ENCODE assay signal across 19 mouse cellular contexts in the genomic region with DNA sequence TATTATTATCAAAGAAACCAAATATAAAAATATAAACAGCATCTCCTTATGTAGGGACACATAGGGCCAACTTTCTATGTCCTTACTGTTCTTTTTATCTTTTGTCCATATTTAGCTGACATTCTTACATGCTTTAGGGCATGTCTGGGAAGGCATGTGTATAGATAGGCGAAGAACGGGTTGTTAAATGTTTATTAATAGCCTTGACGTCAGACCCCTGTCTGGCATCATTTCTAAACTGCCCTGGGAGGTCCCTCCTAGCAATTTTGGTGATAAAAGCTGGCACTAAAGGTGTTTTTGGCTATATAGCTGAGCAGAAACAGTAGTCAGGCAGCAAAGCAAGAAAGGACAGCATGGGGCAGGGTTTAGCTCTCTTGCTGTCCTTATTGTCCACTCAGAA. TPM values are rescaled to one million over a fixed set of nuclear protein-coding genes. Genes with fewer than 3 reads are reported as not detected.
DNase-seq lines count a peak whose midpoint lies in the region; ATAC-seq and TF ChIP-seq lines count a peak whose summit lies in the region.
"Had no signal": no experiment of that assay in that cellular context is flagged by ENCODE, and none has a peak within 500 bp of the region (broad histone marks: within the 10 kb centered on the region; RNA-seq: fewer than 3 reads in every experiment).

No protein-coding gene starts in this region.

- peaks cover 34% of the 10 kb centered on the region for H3K36me3 ChIP-seq in heart, embryonic 13.5 days
- H3K36me3 ChIP-seq in heart, postnatal 0 days (replicated peaks; ENCODE audit: control insufficient read depth, insufficient read depth, low read length): peaks cover 12% of the 10 kb centered on the region
- peaks cover 38% of the 10 kb centered on the region for H3K36me3 ChIP-seq in forebrain, embryonic 10.5 days (replicated peaks)

- H3K9ac ChIP-seq in heart, embryonic 13.5 days: peak overlapping the region; percentile 61
- H3K9ac ChIP-seq in heart, postnatal 0 days (replicated peaks; ENCODE audit: low read depth, low read length): no peak overlapping the region
- H3K9ac ChIP-seq: embryonic facial prominence, embryonic 13.5 days; hindbrain, embryonic 13.5 days had no signal

- peak overlapping the region; percentile 26 for H3K4me2 ChIP-seq in heart, embryonic 13.5 days
- H3K4me2 ChIP-seq in heart, postnatal 0 days (ENCODE audit: low read depth, low read length): no peak overlapping the region; the same call in 1 of the 2 replicates
- H3K4me2 ChIP-seq: embryonic facial prominence, embryonic 13.5 days; hindbrain, embryonic 13.5 days had no signal

- peak; percentile 87 for TF ChIP-seq EP300 in heart, postnatal 0 days (IDR thresholded peaks at IDR 0.05; ENCODE audit: low read depth)

- H3K27me3 ChIP-seq in heart, embryonic 13.5 days (replicated peaks): no peaks in the 10 kb centered on the region
- H3K27me3 ChIP-seq in heart, postnatal 0 days (ENCODE audit: control insufficient read depth, insufficient read depth, low read length): no peaks in the 10 kb centered on the region
- no peaks in the 10 kb centered on the region for H3K27me3 ChIP-seq in forebrain, embryonic 10.5 days (ENCODE audit: poor library complexity, severe bottlenecking)
- H3K27me3 ChIP-seq: CH12.LX; embryonic facial prominence, embryonic 13.5 days; hindbrain, embryonic 13.5 days; Patski had no signal

- no peak for ATAC-seq in heart, embryonic 13.5 days (ENCODE audit: extremely low read depth, insufficient number of reproducible peaks, low FRiP score, low TSS enrichment)
- peak; percentile 92 for ATAC-seq in heart, postnatal 0 days (ENCODE audit: insufficient read depth, low read depth)
- ATAC-seq: activated CD4-positive, CD25-positive, alpha-beta regulatory T cell, adult 4 months; forebrain, embryonic 14.5 days; hindbrain, postnatal 0 days; Patski had no signal

- H3K27ac ChIP-seq in heart, embryonic 13.5 days (replicated peaks): peak overlapping the region; percentile 96
- H3K27ac ChIP-seq in heart, postnatal 0 days (ENCODE audit: low read depth): peak overlapping the region; percentile 96
- no peak overlapping the region for H3K27ac ChIP-seq in forebrain, embryonic 10.5 days
- H3K27ac ChIP-seq: embryonic facial prominence, embryonic 13.5 days; hindbrain, embryonic 13.5 days; hindbrain, postnatal 0 days had no signal

- H3K4me1 ChIP-seq in heart, embryonic 13.5 days: peaks cover 41% of the 10 kb centered on the region
- peaks cover 34% of the 10 kb centered on the region for H3K4me1 ChIP-seq in heart, postnatal 0 days (ENCODE audit: control insufficient read depth, insufficient read depth)
- no peaks in the 10 kb centered on the region for H3K4me1 ChIP-seq in forebrain, embryonic 10.5 days
- H3K4me1 ChIP-seq: embryonic facial prominence, embryonic 13.5 days; hindbrain, embryonic 13.5 days had no signal

- no peak for TF ChIP-seq CTCF in heart, postnatal 0 days (IDR thresholded peaks at IDR 0.05; ENCODE audit: low read depth)

- no peak overlapping the region for H3K4me3 ChIP-seq in heart, embryonic 13.5 days
- H3K4me3 ChIP-seq in heart, postnatal 0 days (ENCODE audit: low read depth, low read length): no peak overlapping the region
- H3K4me3 ChIP-seq in forebrain, embryonic 10.5 days: no peak overlapping the region
- H3K4me3 ChIP-seq: embryonic facial prominence, embryonic 13.5 days; hindbrain, embryonic 13.5 days had no signal

- 29% methylated on average over 3 of the region's 3 CpGs for WGBS in heart, embryonic 13.5 days
- WGBS in heart, postnatal 0 days: 24% methylated on average over 3 of the region's 3 CpGs
- 90% methylated on average over 3 of the region's 3 CpGs for WGBS in forebrain, embryonic 10.5 days

- no peaks in the 10 kb centered on the region for H3K9me3 ChIP-seq in heart, embryonic 13.5 days
- no peaks in the 10 kb centered on the region for H3K9me3 ChIP-seq in heart, postnatal 0 days (replicated peaks; ENCODE audit: control insufficient read depth, low read length)
- no peaks in the 10 kb centered on the region for H3K9me3 ChIP-seq in forebrain, embryonic 10.5 days
- H3K9me3 ChIP-seq: embryonic facial prominence, embryonic 13.5 days; hindbrain, embryonic 13.5 days had no signal

- DNase-seq in heart, adult 8-10 months (ENCODE audit: low spot score): peak; percentile 61
- no peak for DNase-seq in heart, adult 11 months
- peak; percentile 93 for DNase-seq in heart, postnatal 0 days (ENCODE audit: low spot score)
- no peak for DNase-seq in urinary bladder, postnatal 25 days (ENCODE audit: low spot score)
- no peak for DNase-seq in right cerebral cortex, postnatal 10 days (ENCODE audit: low spot score in 2 of 2)
- DNase-seq in forebrain, embryonic 10.5 days (ENCODE audit: extremely low spot score, low spot score): no peak
- DNase-seq: adrenal gland, postnatal 14 days; cerebellum, adult 11-12 months; cerebellum, adult 9-10 months; cerebellum, postnatal 25 days; kidney, adult 11 months had no signal

RNA-seq across cellular contexts. Expression of gene Strip2, which starts 12.5 kb away (rescaled TPM):
- total RNA-seq in heart, adult 8-10 months (2022): 10 to 100 TPM; 51.6 to 63.6 (median 58.9) TPM
- 37.4 and 39.3 TPM in 2 replicates for polyA plus RNA-seq in heart, embryonic 13.5 days (2015; fragmentation: Nextera tagmentation; extraction: Ambion mirVana)
- total RNA-seq in heart, postnatal 0 days (2014; rRNA removed; ENCODE audit: low replicate concordance): 144 and 168 TPM in 2 replicates
- polyA plus RNA-seq in heart, postnatal 0 days (2015; fragmentation: Nextera tagmentation; extraction: Ambion mirVana): 61.8 and 63.8 TPM in 2 replicates
- polyA plus RNA-seq in forebrain, embryonic 10.5 days (2016; fragmentation: Nextera tagmentation; extraction: Ambion mirVana): 0.71 and 0.86 TPM in 2 replicates
- polyA plus RNA-seq: activated CD4-positive, CD25-positive, alpha-beta regulatory T cell, adult 4 months had no signal

Comparison
In these comparisons a context has a peak if more than half of its experiments do, and no peak if none do; other contexts are left out.
1. DNase-seq: peak in heart, adult 8-10 months (single experiment) and heart, postnatal 0 days (single experiment); none in heart, adult 11 months (single experiment), urinary bladder, postnatal 25 days (single experiment), right cerebral cortex, postnatal 10 days (0 of 2) and forebrain, embryonic 10.5 days (single experiment).
2. RNA of gene Strip2, which starts 12.5 kb away (polyA plus RNA-seq): 61.8 to 63.8 TPM in heart, postnatal 0 days and 37.4 to 39.3 TPM in heart, embryonic 13.5 days; 0.71 to 0.86 TPM in forebrain, embryonic 10.5 days; every median in the first group is over 10 times any median in the second.